Mouse (Mus musculus) embryonic facial prominence, embryonic 12.5 days (tissue): ENCODE results near the gene Patj. TPM values are rescaled to one million over a fixed set of nuclear protein-coding genes. Genes with fewer than 3 reads are reported as not detected.

ENCODE experiments used
- ATAC-seq: fragments of 200-750 bp; cut with Nextera tagmentation; 2 replicates; pipeline ENCODE4 v1.8.0; 2017; ENCODE audit not compliant: insufficient number of reproducible peaks, insufficient read depth, low FRiP score, low TSS enrichment
- H3K27ac ChIP-seq: fragments of 300-500 bp; sonication (generic); 2 replicates; pipeline ENCODE4 v1.5.1; 2016; ENCODE audit warnings: mild to moderate bottlenecking
- H3K27me3 ChIP-seq: fragments of 300-500 bp; sonication (generic); 2 replicates; pipeline ENCODE4 v1.6.1; 2016; ENCODE audit warnings: mild to moderate bottlenecking, moderate library complexity
- H3K36me3 ChIP-seq: fragments of 300-500 bp; sonication (generic); 2 replicates; pipeline ENCODE4 v1.6.1; 2016; ENCODE audit warnings: mild to moderate bottlenecking
- H3K4me1 ChIP-seq: fragments of 300-500 bp; sonication (generic); 2 replicates; pipeline ENCODE4 v1.6.1; 2016
- H3K4me2 ChIP-seq: fragments of 300-500 bp; sonication (generic); replicated peaks from 2 replicates; pipeline ENCODE4 v1.6.1; 2016; ENCODE audit warnings: mild to moderate bottlenecking, moderate library complexity
- H3K4me3 ChIP-seq: fragments of 300-500 bp; sonication (generic); 2 replicates; pipeline ENCODE4 v1.5.1; 2016; ENCODE audit warnings: mild to moderate bottlenecking
- H3K9ac ChIP-seq: fragments of 300-500 bp; sonication (generic); 2 replicates; pipeline ENCODE4 v1.6.1; 2016; ENCODE audit warnings: mild to moderate bottlenecking, moderate library complexity
- H3K9me3 ChIP-seq: fragments of 300-500 bp; sonication (generic); 2 replicates; pipeline ENCODE4 v1.6.1; 2016; ENCODE audit warnings: mild to moderate bottlenecking, moderate library complexity
- WGBS: fragments of 180-500 bp; shearing (Covaris S2); methylation state at CpG from one replicate; pipeline ENCODE4 v1.1.7; 2016; 5-methylcytosine and 5-hydroxymethylcytosine counted together
- polyA plus RNA-seq: library from polyadenylated mRNA; unstranded; fragments of >200 nt; fragmentation: Nextera tagmentation; extraction: Ambion mirVana; gene quantifications from 2 replicates; pipeline ENCODE4 v1.2.1, GENCODE M21; 2016

Patj gene
- polyA plus RNA-seq, 1 experiment from 2014 or later: 20.8 TPM

DNA sequence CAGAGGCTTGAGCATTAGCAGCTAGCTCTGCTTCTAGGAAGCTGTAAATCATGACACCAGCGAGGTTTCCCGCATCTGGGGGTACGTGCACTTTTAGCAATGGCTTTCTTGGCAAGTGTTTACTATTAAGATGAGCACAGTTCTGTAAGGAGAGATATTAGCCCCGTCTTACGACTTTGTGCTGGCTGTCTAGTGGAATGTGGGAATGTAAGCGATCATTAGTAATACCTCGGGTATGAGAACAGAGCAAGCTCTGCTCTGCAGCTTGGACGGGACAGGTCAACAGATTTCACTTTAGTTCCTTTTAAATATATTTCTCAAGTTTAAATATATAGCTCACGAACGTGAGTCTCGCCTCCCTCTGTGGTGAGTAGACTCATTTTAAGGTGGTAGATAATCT, 54.7 kb downstream of the Patj start:
- H3K36me3 ChIP-seq: peaks cover 3% of the 10 kb centered on the region; the same call in 1 of the 2 replicates
- H3K4me3 ChIP-seq: no peak overlapping the region
- 82% methylated on average over 11 of the region's 11 CpGs for WGBS
- H3K27ac ChIP-seq: no peak overlapping the region
- no peaks in the 10 kb centered on the region for H3K27me3 ChIP-seq
- no peak for ATAC-seq
- H3K4me1 ChIP-seq: 0 out of 2 replicates have a peak, but pooled peaks cover 5% of the 10 kb centered on the region
- no peak overlapping the region for H3K4me2 ChIP-seq
- no peaks in the 10 kb centered on the region for H3K9me3 ChIP-seq
- no peak overlapping the region for H3K9ac ChIP-seq

DNA sequence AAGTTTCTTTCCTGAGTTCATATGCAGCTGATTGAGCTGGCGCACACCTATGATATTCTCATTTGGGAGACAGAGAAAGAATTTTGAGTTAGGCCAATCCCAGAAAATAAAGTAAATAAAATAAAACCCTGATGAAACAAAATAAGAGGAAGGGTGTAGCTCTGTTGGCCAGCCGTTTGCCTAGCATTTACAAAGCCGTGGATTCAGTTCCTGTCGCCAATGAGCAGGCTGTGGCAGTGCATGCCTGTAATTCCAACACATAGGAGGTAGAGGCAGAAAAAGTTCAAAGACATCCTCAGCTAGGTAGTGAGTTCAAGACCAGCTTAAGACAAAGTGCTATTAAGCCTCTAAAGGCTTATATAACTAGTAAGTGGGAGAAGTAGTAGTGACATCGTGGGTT, 55.2 kb downstream of the Patj start:
- H3K27ac ChIP-seq: no peak overlapping the region
- H3K9me3 ChIP-seq: no peaks in the 10 kb centered on the region
- no peaks in the 10 kb centered on the region for H3K27me3 ChIP-seq
- WGBS: 80% methylated on average over 5 of the region's 5 CpGs
- ATAC-seq: no peak
- no peak overlapping the region for H3K4me3 ChIP-seq
- H3K4me1 ChIP-seq: 0 out of 2 replicates have a peak, but pooled peaks cover 5% of the 10 kb centered on the region
- no peak overlapping the region for H3K9ac ChIP-seq
- peaks cover 3% of the 10 kb centered on the region; the same call in 1 of the 2 replicates for H3K36me3 ChIP-seq
- no peak overlapping the region for H3K4me2 ChIP-seq

DNA sequence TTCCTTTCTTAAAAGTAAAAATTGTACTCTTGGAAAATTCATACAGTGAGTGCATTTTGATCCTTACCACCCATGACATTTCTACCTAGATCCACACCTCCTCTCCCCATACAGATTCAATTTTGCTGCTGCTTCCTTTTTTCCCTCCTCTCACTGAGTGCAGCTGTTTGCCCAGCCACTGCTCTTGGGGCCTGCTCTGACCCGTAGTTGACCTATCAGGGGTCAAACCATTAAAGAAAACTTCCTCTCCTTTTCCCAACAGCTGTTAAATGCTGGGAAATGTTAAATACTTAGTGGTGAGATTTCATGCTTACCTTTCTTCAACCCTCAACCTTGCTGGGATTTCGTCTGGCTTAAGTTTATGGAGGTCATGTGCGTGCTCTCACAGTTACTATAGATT, 55.7 kb downstream of the Patj start:
- H3K9ac ChIP-seq: no peak overlapping the region
- no peak overlapping the region for H3K4me2 ChIP-seq
- no peaks in the 10 kb centered on the region for H3K27me3 ChIP-seq
- ATAC-seq: no peak
- H3K27ac ChIP-seq: no peak overlapping the region
- 0 out of 2 replicates have a peak, but pooled peaks cover 5% of the 10 kb centered on the region for H3K4me1 ChIP-seq
- 33% methylated on average over 3 of the region's 3 CpGs for WGBS
- no peaks in the 10 kb centered on the region for H3K9me3 ChIP-seq
- peaks cover 3% of the 10 kb centered on the region; the same call in 1 of the 2 replicates for H3K36me3 ChIP-seq
- no peak overlapping the region for H3K4me3 ChIP-seq

DNA sequence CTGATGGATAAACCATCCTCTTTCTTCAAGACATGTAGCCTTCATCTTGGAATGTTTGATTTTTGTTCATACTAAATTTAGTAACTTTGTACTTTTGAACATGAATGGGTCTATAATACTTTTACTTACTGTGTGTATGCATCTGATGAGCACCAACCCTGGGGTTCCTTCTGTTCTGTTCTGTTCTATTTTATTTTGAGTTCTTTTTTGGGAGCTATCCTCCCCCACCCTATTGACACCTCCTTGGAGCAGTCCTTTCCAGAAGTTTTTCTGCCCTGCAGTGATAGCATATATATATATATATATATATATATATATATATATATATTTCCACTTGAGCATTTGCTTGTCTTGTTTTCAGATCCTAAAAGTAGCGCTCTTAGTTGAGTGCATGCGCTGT, 57.1 kb downstream of the Patj start:
- Histone ChIP-seq H3K36me3 (peaks cover 3% of the 10 kb centered on the region; the same call in 1 of the 2 replicates), H3K9ac (no peak overlapping the region), H3K27me3 (no peaks in the 10 kb centered on the region), H3K4me2 (no peak overlapping the region), H3K4me1 (0 out of 2 replicates have a peak, but pooled peaks cover 5% of the 10 kb centered on the region), H3K27ac (no peak overlapping the region), H3K4me3 (no peak overlapping the region), H3K9me3 (no peaks in the 10 kb centered on the region)
- 76% methylated on average over 2 of the region's 2 CpGs for WGBS
- no peak for ATAC-seq

DNA sequence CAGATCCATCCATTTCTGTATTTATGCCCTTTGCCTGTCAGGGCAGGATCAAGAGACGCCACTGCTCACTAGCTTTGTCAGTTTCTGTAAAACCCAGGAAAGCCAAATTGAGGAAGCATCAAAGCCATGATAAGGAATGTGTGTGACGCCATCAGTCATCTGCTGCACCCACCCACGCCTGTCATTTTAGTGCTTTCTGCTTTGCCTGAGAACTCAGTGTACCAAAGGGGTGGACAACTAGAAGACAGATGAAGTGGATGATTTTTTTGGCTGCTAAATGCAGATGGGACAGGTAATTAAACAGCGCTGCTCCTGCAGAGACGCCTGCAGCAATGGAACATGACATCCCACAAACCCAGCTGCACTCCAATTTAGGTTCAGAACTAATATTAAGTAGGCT, 57.6 kb downstream of the Patj start:
- Histone ChIP-seq H3K4me3 (no peak overlapping the region), H3K4me2 (no peak overlapping the region), H3K27me3 (no peaks in the 10 kb centered on the region), H3K9me3 (no peaks in the 10 kb centered on the region), H3K4me1 (0 out of 2 replicates have a peak, but pooled peaks cover 5% of the 10 kb centered on the region), H3K27ac (no peak overlapping the region), H3K36me3 (peaks cover 3% of the 10 kb centered on the region; the same call in 1 of the 2 replicates), H3K9ac (no peak overlapping the region)
- 86% methylated on average over 5 of the region's 5 CpGs for WGBS
- ATAC-seq: no peak

DNA sequence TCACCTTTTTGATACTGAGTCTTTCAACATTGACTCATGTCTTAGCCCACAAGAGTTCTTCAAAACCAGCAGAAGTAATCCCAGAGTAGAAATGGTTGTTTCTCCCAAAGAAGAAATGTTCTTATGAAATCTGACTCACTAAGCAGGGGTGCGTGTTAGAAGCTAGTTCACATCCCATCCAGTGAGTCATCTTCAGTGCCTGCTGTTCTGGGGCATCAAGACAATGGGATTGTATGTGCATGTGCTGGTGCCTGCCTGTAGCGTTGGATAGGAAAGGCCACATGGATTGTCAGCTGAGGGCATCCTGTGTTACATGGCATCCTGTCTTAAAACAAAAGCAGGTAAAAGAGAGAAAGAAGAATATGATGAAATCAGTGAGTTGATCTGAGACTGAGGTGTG, 59.8 kb downstream of the Patj start:
- Histone ChIP-seq H3K27ac (no peak overlapping the region), H3K9me3 (no peaks in the 10 kb centered on the region), H3K36me3 (peaks cover 3% of the 10 kb centered on the region; the same call in 1 of the 2 replicates), H3K4me3 (no peak overlapping the region), H3K4me2 (no peak overlapping the region), H3K9ac (no peak overlapping the region), H3K4me1 (0 out of 2 replicates have a peak, but pooled peaks cover 3% of the 10 kb centered on the region), H3K27me3 (no peaks in the 10 kb centered on the region)
- ATAC-seq: no peak
- WGBS: 88% methylated on average over 2 of the region's 2 CpGs

DNA sequence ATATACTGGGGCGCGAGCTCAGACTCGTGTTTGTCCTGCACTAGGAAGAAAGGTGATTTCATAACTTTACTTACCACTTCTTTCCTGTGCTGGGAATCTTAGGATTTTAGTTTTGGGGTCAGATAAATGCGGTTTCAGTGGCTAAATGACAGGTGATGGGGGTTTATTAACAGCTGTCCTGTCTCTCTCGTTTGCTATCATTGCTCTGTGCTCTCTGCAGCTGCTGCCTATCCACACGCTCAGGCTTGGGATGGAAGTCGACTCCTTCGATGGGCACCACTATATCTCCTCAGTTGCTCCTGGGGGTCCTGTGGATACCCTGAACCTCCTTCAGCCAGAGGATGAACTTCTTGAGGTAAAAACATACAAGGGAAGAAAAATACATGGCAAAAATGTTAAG, 60.3 kb downstream of the Patj start:
- Histone ChIP-seq H3K4me3 (no peak overlapping the region), H3K27ac (no peak overlapping the region), H3K36me3 (peaks cover 3% of the 10 kb centered on the region; the same call in 1 of the 2 replicates), H3K4me2 (no peak overlapping the region), H3K9ac (no peak overlapping the region), H3K9me3 (no peaks in the 10 kb centered on the region), H3K4me1 (0 out of 2 replicates have a peak, but pooled peaks cover 3% of the 10 kb centered on the region), H3K27me3 (no peaks in the 10 kb centered on the region)
- 87% methylated on average over 8 of the region's 8 CpGs for WGBS
- no peak for ATAC-seq

DNA sequence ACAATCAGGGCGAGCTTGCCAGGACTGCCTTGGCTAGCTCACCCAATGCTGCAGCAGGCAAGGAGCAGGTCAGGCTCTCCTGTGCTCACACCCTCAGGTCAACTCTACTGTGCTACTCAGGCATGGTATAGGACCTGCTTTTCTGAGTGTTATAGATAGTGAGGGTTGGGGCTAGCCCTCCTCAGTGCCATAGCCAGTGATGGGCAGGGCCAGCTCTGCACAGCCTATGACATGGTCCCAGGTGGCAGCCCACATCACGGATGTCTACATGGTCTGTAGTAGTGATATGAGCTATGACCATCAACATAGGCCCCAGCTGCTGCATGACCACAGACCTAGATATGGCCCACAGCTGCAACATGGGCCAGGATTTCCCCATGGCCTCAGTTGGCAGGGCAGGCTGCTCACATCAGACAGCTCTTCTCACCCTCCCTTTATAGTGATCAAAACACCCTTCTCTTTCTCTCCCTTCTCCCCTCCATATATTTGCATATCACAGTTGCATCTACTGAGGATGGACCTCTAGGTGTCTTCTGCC, 66.3 kb downstream of the Patj start:
- Histone ChIP-seq H3K27ac (no peak overlapping the region), H3K27me3 (no peaks in the 10 kb centered on the region), H3K4me2 (no peak overlapping the region), H3K4me3 (no peak overlapping the region), H3K9me3 (no peaks in the 10 kb centered on the region), H3K36me3 (peaks cover 6% of the 10 kb centered on the region; the same call in 1 of the 2 replicates), H3K9ac (no peak overlapping the region), H3K4me1 (no peaks in the 10 kb centered on the region)
- ATAC-seq: 0 out of 2 replicates have a peak, but pooled peaks have one; percentile 75
- 95% methylated on average over 2 of the region's 2 CpGs for WGBS

DNA sequence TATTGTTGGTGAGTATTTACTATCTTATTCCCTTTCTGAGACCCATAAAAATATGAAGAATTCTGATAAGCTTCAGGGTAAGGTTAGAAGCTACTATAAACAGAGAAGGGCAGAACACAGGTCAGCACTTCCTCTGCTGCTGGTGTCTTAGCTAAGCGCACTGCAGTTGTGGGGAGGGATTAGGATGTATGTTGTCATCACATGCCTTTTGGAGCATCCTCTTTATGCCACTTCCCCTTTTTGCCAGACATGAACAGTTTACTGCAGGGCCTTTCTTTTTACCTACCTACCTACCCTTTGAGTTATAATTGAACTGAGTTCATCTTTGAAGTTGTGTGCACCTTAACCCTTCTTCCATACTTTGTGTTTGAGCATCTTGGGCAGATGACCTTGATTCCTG, 69.9 kb downstream of the Patj start:
- H3K27me3 ChIP-seq: no peaks in the 10 kb centered on the region

DNA sequence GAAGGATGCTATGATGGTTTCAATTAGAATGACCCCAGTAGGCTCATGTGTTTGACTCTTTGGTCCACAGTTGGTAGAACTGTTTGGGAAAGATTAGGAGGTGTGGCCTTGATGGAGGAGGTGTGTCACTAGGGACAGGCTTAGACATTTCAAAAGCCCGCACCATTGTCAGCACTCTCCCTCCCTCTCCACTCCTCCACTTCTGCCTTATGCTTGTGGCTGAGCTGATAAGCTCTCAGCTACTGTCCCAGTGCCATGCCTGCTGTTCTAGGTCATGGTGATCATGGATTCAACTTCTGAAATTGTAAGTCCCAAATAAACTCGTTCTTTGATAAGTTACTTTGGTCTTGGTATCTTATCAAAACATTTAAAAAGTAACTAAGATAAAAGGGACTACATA, 70.3 kb downstream of the Patj start:
- no peak for ATAC-seq
- H3K27ac ChIP-seq: no peak overlapping the region
- H3K9ac ChIP-seq: no peak overlapping the region
- H3K9me3 ChIP-seq: no peaks in the 10 kb centered on the region
- H3K36me3 ChIP-seq: peaks cover 14% of the 10 kb centered on the region; the same call in 1 of the 2 replicates
- 86% methylated on average over 2 of the region's 2 CpGs for WGBS
- H3K27me3 ChIP-seq: no peaks in the 10 kb centered on the region
- no peak overlapping the region for H3K4me3 ChIP-seq
- H3K4me1 ChIP-seq: no peaks in the 10 kb centered on the region
- H3K4me2 ChIP-seq: no peak overlapping the region

More for the DNA sequence above, 69.9 kb downstream of the Patj start:
- WGBS: 96% methylated on average over 1 of the region's 1 CpGs
- Histone ChIP-seq H3K4me3 (no peak overlapping the region), H3K9ac (no peak overlapping the region), H3K27ac (no peak overlapping the region), H3K4me2 (no peak overlapping the region), H3K36me3 (peaks cover 14% of the 10 kb centered on the region; the same call in 1 of the 2 replicates), H3K4me1 (no peaks in the 10 kb centered on the region), H3K9me3 (no peaks in the 10 kb centered on the region)
- ATAC-seq: no peak

DNA sequence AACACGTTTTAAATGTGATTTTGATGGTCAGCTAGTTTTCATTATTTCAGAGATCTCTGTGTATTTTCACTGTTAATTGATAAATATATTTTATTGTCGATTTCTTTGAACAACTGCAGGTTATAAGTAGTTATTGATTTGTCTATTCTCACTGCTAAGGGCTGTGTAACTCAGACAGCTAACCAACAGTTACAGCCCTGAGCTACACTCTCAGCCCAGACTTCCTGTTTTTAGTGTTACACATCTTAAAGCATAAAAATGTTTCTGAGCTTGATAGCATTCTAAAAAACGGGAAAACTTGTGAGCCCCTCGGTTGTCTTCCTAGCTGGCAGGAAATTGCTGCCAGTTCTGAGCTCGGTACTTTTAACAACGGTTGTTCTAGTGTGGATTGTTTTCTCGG, 75.8 kb downstream of the Patj start:
- 74% methylated on average over 7 of the region's 7 CpGs for WGBS
- H3K4me2 ChIP-seq: no peak overlapping the region
- no peak overlapping the region for H3K27ac ChIP-seq
- H3K9me3 ChIP-seq: no peaks in the 10 kb centered on the region
- H3K9ac ChIP-seq: no peak overlapping the region
- H3K4me1 ChIP-seq: peaks cover 3% of the 10 kb centered on the region; the same call in 1 of the 2 replicates
- peaks cover 11% of the 10 kb centered on the region; the same call in 1 of the 2 replicates for H3K36me3 ChIP-seq
- ATAC-seq: no peak
- no peaks in the 10 kb centered on the region for H3K27me3 ChIP-seq
- H3K4me3 ChIP-seq: no peak overlapping the region

DNA sequence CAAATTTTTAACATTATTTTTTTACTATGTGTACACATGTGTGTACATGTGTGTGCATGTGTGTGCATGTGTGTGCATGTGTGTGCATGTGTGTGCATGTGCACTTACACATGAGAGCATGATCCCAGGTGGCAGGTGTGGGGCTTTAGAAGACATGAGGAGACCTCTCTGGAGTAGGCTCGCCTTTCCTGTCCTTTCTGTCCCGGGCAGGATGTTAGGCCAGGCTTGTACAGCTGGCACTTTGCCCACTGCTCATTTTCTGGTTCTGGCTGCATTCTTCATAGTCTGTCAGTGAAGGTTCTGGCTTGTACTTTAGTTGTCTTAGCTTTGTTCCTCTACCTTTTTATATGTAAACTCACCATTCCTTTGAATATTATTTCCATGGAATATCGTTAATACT, 77.9 kb downstream of the Patj start:
- Histone ChIP-seq H3K4me2 (no peak overlapping the region), H3K4me3 (no peak overlapping the region), H3K9ac (no peak overlapping the region), H3K4me1 (peaks cover 3% of the 10 kb centered on the region; the same call in 1 of the 2 replicates), H3K9me3 (no peaks in the 10 kb centered on the region), H3K36me3 (no peaks in the 10 kb centered on the region), H3K27me3 (no peaks in the 10 kb centered on the region), H3K27ac (no peak overlapping the region)
- WGBS: 68% methylated on average over 3 of the region's 3 CpGs
- no peak for ATAC-seq
